Mouse (Mus musculus) hematopoietic stem cell, adult 5-6 weeks (primary cell): ENCODE data around the gene Aebp2. TPM values are rescaled to one million over a fixed set of nuclear protein-coding genes. Genes with fewer than 3 reads are reported as not detected.

Source experiments
- ATAC-seq, 2 experiments: fragments of 125-278 bp in 1 of 2; replicated peaks in 1 of 2; 2 replicates each; pipeline ENCODE4 v1.8.0; 2016 to 2017; ENCODE audit warnings: inconsistent platforms in 2 of 2, mild to moderate bottlenecking in 2 of 2, moderate number of reproducible peaks in 2 of 2, low read depth in 1 of 2, moderate TSS enrichment in 1 of 2; ENCODE audit not compliant: low FRiP score in 2 of 2, poor library complexity in 2 of 2, severe bottlenecking in 2 of 2, insufficient read depth in 1 of 2, low TSS enrichment in 1 of 2
- total RNA-seq: library from RNA; stranded (forward); fragments of 172-1452, 232-1000 nt; gene quantifications from 2 replicates; pipeline ENCODE4 v1.2.3, GENCODE M21; 2017

Aebp2 gene
- total RNA-seq, 1 experiment from 2014 or later, result 112 TPM

- peak; percentile 24 to 35; a peak in 2 of 4 replicates for ATAC-seq
Observed at GRCm38 (mm10) chr6:140708059-140708458, 85.6 kb downstream of the Aebp2 start.

GRCm38 (mm10) chr6:140709415-140710107 is 87.1 kb downstream of the Aebp2 start:
- ATAC-seq, result peak; percentile 61 to 68

GRCm38 (mm10) chr6:140712754-140713153 is 90.3 kb downstream of the Aebp2 start:
- peak; percentile 54 to 63; a peak in 3 of 4 replicates for ATAC-seq

- ATAC-seq, result peak; percentile 73 to 81
Observed at GRCm38 (mm10) chr6:140714905-140715365, 92.5 kb downstream of the Aebp2 start.

GRCm38 (mm10) chr6:140722058-140722457 is 99.6 kb downstream of the Aebp2 start:
- no peak for ATAC-seq

Other genes starting within 250 kb of the Aebp2 start
- 26.4 and 44.2 TPM in 2 replicates for gene Plekha5, start 198.6 kb upstream of the Aebp2 start, total RNA-seq
- gene Gm11077, start 106.6 kb downstream of the Aebp2 start, total RNA-seq, result not detected in 2 replicates